Mouse (Mus musculus) MEL (cell line): Measurements from ENCODE around the gene Ddx52.
A peak's percentile ranks its signal among the peaks of the same experiment; 100 is the strongest.

ENCODE experiments used
- BHLHE40 ChIP-seq: IDR thresholded peaks from 2 replicates; pipeline ENCODE4 v1.6.1; 2012; ENCODE audit warnings: low read depth, mild to moderate bottlenecking, inconsistent platforms, low read length, improper control_type of control experiment, borderline replicate concordance
- CTCF ChIP-seq, 3 experiments: IDR thresholded peaks in 2 of 3; conservative IDR thresholded peaks in 1 of 3; 2 replicates each; pipeline ENCODE4 v1.5.1; 2011 to 2012; ENCODE audit warnings: low read length in 3 of 3, low read depth in 2 of 3, mild to moderate bottlenecking in 2 of 3, improper control_type of control experiment in 1 of 3, inconsistent platforms in 1 of 3, mixed read lengths in 1 of 3, moderate library complexity in 1 of 3; ENCODE audit not compliant: control insufficient read depth in 1 of 3, insufficient read depth in 1 of 3, poor library complexity in 1 of 3, severe bottlenecking in 1 of 3
- E2F4 ChIP-seq: IDR thresholded peaks from 2 replicates; pipeline ENCODE4 v1.6.1; 2011; ENCODE audit warnings: low read depth, low read length, improper control_type of control experiment, borderline replicate concordance
- GATA1 ChIP-seq: IDR thresholded peaks from 2 replicates; pipeline ENCODE4 v1.6.1; 2011; ENCODE audit warnings: low read depth, low read length, improper control_type of control experiment
- HCFC1 ChIP-seq: IDR thresholded peaks from 2 replicates; pipeline ENCODE4 v1.6.1; 2012; ENCODE audit warnings: low read depth, mild to moderate bottlenecking, inconsistent platforms, low read length, improper control_type of control experiment, moderate library complexity
- MAFK ChIP-seq: IDR thresholded peaks from 2 replicates; pipeline ENCODE4 v1.6.1; 2011; ENCODE audit warnings: low read depth, mild to moderate bottlenecking, low read length, improper control_type of control experiment, borderline replicate concordance
- NELFE ChIP-seq: IDR thresholded peaks from 2 replicates; pipeline ENCODE4 v1.6.1; 2011; ENCODE audit warnings: low read depth, low read length, improper control_type of control experiment
- POLR2A ChIP-seq, 2 experiments: IDR thresholded peaks; 2 replicates each; pipeline ENCODE4 v1.6.1; 2011 to 2012; ENCODE audit warnings: low read length in 2 of 2, mild to moderate bottlenecking in 2 of 2, control low read depth in 1 of 2, improper control_type of control experiment in 1 of 2, low read depth in 1 of 2, moderate library complexity in 1 of 2; ENCODE audit not compliant: control insufficient read depth in 1 of 2, insufficient read depth in 1 of 2, poor library complexity in 1 of 2
- POLR2AphosphoS2 ChIP-seq: IDR thresholded peaks from 2 replicates; pipeline ENCODE4 v1.6.1; 2011; ENCODE audit warnings: low read length, improper control_type of control experiment
- RCOR1 ChIP-seq: IDR thresholded peaks from 2 replicates; pipeline ENCODE4 v1.6.1; 2012; ENCODE audit warnings: low read depth, mild to moderate bottlenecking, inconsistent platforms, low read length, improper control_type of control experiment
- ZC3H11A ChIP-seq: IDR thresholded peaks from 2 replicates; pipeline ENCODE4 v1.6.1; 2012; ENCODE audit warnings: low read depth, mild to moderate bottlenecking, inconsistent platforms, low read length, improper control_type of control experiment
- ZKSCAN1 ChIP-seq: IDR thresholded peaks from 2 replicates; pipeline ENCODE4 v1.6.1; 2012; ENCODE audit warnings: low read depth, mild to moderate bottlenecking, inconsistent platforms, low read length, improper control_type of control experiment, moderate library complexity

GRCm38 (mm10) chr11:83968205-83968575, 26.3 kb downstream of the Ddx52 start:
- no peak for TF ChIP-seq ZKSCAN1
- TF ChIP-seq HCFC1: peak; percentile 44; the same call in 1 of the 2 replicates
- TF ChIP-seq CTCF (IDR thresholded peaks at IDR 0.05 in 2 of 3, conservative IDR thresholded peaks at IDR 0.05 in 1 of 3; ENCODE audit: control insufficient read depth in 1 of 3, insufficient read depth in 1 of 3, low read depth in 2 of 3, low read length in 3 of 3, poor library complexity in 1 of 3, severe bottlenecking in 1 of 3): no peak
- TF ChIP-seq POLR2AphosphoS2: 0 out of 2 replicates have a peak, but pooled peaks have one; percentile 34
- peak in 1 of 2 experiments; percentile 67; a peak in 2 of 4 replicates for TF ChIP-seq POLR2A (IDR thresholded peaks at IDR 0.05; ENCODE audit: control insufficient read depth in 1 of 2, insufficient read depth in 1 of 2, low read depth in 1 of 2, low read length in 2 of 2, poor library complexity in 1 of 2)
- TF ChIP-seq E2F4: no peak
- TF ChIP-seq NELFE: no peak
- TF ChIP-seq RCOR1: no peak
- peak; percentile 3; the same call in 1 of the 2 replicates for TF ChIP-seq GATA1
- no peak for TF ChIP-seq ZC3H11A
- TF ChIP-seq MAFK: no peak
- TF ChIP-seq BHLHE40: no peak
